Mouse (Mus musculus): Measurements from ENCODE around the gene Tnni2.

Tnni2 gene

GRCm38 (mm10) chr7:142462190-142462589, 20.6 kb downstream of the Tnni2 start:
- no peak for DNase-seq

- DNase-seq = no peak
Observed at GRCm38 (mm10) chr7:142462594-142463078, 21.0 kb downstream of the Tnni2 start.

DNA sequence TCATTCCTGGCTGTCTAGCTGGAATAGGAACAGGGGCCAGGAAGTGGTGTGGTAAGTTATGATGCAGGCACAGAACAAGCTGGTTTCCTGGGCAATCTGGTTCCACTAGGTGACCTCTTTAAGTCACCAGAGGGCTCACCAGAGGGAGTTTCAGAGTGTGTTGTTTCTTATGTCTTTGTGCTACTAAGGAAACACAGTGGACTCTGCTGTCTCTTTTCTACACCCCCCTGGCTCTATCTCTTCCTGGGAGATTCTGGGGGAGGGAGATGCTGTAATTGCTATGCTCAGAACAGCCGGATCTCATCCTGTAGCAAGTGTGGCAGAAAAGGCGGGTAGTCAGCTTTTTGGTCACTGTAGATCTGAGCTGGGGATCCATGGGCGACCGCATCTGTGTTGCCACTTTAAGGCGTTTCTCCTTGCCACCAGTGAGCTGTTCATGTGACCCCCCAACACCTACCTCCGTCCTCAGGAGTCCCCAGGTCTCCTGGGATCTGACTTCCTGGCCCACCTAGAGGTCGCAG, 28.6 kb downstream of the Tnni2 start:
- DNase-seq = no peak

GRCm38 (mm10) chr7:142470808-142471413, 29.3 kb downstream of the Tnni2 start:
- no peak for DNase-seq

GRCm38 (mm10) chr7:142471414-142471861, 29.8 kb downstream of the Tnni2 start:
- DNase-seq = no peak

DNA sequence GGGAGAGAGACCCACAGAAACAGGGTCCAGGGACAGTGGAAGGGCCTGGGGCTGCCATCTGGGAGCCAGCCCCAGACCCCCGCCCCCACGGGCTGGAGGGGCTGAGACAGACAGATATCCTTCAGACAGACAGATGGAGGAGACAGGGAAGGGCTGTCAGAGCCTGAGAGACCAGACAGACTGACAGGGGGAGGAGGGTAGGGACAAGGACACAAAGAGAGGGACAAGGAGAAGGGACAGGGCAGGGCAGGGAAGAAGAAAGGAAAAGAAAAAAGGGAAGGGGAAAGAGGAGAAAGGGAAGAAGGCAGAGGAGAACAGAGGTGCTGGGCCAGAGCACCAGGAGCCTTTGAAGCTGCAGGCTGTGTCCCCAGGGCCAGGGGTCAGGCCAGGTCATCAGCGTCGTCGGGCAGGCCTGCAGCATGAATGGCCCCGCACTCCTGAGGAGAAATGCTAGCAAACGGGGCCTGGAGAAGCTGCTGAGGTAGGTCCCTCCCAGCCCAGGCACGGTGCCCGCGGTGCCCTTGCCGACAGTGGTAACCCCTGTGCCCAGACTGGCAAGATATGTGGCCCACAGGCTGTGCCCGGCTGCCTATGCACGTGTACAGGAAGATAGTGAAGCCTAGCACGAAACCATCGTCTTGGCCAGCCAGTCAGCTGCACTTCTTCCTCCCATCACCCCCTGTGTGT, 30.4 kb downstream of the Tnni2 start:
- DNase-seq = no peak

- DNase-seq = no peak
Observed at GRCm38 (mm10) chr7:142472936-142473335, 31.3 kb downstream of the Tnni2 start.

DNA sequence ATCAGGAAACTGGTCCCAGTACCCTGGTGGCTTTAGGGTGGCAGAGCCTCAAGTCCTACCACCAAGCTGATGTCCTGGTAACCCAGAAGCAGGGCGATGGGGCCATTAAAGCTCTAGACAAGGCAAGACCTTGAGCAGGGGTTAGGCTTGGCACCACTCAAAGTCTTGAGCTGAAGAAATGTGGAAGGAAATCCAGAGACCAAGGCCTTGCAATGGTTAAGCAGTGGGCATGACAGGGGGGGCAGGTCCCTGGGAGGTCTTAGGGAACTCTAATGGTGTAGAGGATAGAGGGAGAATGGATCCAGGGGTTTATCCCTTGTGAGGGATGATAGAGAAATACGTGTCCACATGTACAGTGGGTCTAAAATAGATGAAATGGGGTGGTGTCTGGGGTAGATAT, 31.9 kb downstream of the Tnni2 start:
- no peak for DNase-seq

- DNase-seq = no peak
Observed at GRCm38 (mm10) chr7:142474799-142475198, 33.2 kb downstream of the Tnni2 start.

DNA sequence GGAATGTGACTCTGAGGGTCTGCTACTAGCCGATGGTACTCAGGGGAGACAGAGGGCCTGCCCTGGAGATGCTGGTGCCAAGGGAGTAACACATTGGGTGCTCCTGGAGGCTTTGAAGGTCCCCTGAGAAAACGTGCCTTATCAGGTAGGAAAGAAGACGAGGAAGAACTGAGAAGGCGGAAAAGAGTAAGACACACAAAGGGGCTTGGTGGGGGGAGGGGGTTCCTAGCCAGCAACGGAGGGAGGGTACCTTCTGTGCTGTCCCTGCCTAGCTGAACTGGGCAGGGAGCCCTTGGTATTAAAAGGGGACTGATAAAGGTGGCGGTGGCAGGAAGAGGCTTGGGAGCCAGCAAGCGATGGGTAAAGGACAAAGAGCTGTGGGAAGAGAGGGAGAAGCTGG, 34.0 kb downstream of the Tnni2 start:
- DNase-seq = no peak

- no peak for DNase-seq
Observed at GRCm38 (mm10) chr7:142476271-142476670, 34.7 kb downstream of the Tnni2 start.

- DNase-seq = no peak
Observed at GRCm38 (mm10) chr7:142476795-142477452, 35.3 kb downstream of the Tnni2 start.

DNA sequence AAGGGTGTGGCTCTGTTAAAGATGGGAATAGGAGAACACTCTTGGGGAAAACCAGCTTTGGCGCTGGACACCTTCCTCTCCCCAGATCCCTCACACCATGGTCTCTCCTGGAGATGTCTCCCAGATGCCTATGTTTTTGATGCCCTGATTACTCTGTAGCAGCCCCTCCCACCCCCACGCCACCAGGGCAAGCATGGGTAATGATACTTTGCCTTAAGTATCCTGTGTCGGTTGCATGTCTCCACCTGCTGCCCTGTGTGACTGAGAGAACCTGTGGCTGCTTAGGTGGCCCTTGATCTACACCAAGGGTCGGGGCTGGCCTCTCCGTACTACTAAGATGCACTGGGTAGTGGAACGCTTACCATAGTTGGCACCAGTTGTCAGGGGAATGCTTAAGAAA, 36.4 kb downstream of the Tnni2 start:
- no peak for DNase-seq

DNA sequence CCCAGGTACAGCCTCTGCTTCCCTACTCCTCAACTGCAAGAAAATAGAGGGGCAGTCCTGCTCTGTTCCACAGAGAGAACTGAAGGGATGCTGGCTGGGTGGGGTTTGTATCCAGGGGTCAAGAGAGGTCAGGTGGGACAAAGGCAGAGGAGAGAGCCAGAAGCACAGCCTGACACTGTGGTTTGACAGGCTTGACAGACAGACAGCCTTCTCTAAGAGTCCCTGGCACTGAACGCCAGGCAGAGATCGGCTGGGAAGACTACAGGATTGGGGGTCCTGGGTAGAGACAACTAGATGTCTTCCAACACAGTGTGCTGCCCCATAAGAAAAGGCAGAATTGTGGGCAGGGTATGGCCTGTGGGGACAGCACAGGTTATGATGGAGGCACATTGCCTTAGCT, 37.0 kb downstream of the Tnni2 start:
- DNase-seq = no peak

GRCm38 (mm10) chr7:142479307-142479706, 37.7 kb downstream of the Tnni2 start:
- DNase-seq = no peak

DNA sequence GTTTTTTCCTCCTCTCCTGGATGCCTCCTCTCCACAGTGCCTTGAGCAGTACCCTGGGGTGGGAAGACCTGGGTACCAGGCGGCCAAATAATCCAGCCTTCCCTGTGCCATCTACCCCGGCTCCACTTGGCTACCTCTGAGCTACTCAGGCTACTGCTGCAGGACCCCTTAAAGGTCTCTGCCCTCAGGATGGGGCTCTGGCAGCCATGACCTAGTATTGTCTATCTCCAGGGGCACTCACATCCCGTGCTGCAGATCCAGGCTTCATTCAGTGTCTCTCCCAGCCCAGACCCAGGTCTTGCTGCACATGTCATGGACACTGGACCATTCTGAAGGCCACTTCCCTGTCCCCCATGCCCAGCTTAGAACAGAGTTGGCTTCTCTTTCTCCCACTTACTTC, 38.3 kb downstream of the Tnni2 start:
- no peak for DNase-seq

GRCm38 (mm10) chr7:142480661-142481060, 39.1 kb downstream of the Tnni2 start:
- no peak for DNase-seq

- DNase-seq = no peak
Observed at GRCm38 (mm10) chr7:142481186-142481567, 39.6 kb downstream of the Tnni2 start.

DNA sequence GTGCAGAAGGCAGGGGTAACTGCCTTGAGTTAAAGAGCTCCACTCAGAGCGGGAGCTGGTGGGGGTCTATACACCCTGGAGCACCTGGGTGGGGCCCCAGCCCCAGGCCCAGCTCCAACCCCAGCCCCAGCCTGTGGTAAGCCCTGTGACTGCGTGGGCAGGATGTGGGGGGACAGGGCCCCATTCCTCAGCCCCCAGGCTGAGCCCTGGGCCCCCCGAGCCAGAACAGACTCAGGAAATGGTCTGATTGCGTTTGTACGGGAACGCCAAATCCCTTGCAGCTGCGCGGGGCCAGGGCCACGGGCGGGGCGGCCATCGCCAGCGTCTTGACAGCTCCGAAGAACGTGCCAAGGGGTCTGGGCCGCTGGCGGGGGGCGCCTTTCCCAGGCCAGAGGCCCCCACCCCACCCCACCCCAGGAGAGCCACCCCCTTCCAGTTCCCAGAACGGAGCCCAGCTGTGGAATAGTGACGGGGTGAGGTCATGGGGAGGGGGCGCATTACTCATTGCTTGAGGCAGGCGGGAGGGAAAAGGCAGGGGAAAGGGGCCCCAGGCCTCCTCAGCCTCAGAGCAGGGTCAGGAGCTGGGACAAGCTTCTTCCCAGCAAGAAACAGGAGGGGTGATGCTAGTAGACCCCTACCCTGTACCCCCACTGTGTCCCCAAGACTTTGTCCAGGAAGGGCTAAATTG, 40.1 kb downstream of the Tnni2 start:
- DNase-seq = no peak

GRCm38 (mm10) chr7:142482256-142482609, 40.6 kb downstream of the Tnni2 start:
- DNase-seq = no peak

- no peak for DNase-seq
Observed at GRCm38 (mm10) chr7:142483136-142483535, 41.5 kb downstream of the Tnni2 start.

- DNase-seq = no peak
Observed at GRCm38 (mm10) chr7:142484780-142485179, 43.2 kb downstream of the Tnni2 start.

- no peak for DNase-seq
Observed at GRCm38 (mm10) chr7:142486751-142487162, 45.1 kb downstream of the Tnni2 start.

Data from kidney, adult 11 months (tissue).